Mouse (Mus musculus): Measurements from ENCODE around the gene Aadacl3.

The Aadacl3 gene

GRCm38 (mm10) chr4:144463656-144464055 lies at the start of gene Aadacl3:
Gene Aadacl3 (minus strand): TSS chr4:144463756.
- no peak for DNase-seq (ENCODE audit: low spot score in 2 of 2)

DNA sequence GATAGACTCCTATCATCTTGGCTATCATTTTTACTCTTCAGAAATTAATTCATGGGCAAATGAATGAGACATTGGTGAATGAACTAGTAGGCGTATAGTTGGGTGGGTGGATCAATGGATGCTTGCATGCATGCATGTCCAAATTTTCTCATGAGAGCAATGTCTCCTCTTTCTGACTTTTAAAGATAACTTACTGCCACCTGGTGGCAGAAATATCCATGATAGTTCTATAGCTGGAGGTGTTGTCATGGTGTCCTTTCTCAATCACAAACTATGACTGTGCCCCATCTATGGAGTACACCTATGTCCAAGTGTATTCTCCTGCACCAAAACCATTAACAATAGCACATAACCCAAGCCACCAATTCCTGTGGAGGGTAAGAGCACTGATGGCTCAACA lies 43.0 kb upstream of the Aadacl3 start:
- no peak for DNase-seq (ENCODE audit: low spot score in 2 of 2)

DNA sequence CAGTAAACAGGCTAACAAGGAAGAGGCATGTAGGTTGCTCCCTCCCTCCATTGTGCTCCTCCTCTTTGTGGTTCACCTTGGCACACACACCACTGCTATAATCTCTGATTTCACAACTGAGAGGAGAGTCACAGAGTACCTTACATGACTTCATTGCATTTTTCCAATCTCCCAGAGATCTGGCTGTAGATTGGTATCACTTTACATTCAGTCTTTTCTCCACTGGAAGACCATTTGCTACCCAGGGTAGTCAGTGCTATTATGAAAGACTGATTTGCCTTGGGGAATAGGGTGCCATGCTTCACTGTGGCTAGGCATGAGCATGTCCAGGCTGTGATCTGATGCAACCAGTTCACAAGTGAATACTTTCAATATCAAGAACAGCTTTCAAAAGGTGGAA lies 29.8 kb upstream of the Aadacl3 start:
- no peak for DNase-seq (ENCODE audit: low spot score in 2 of 2)

DNA sequence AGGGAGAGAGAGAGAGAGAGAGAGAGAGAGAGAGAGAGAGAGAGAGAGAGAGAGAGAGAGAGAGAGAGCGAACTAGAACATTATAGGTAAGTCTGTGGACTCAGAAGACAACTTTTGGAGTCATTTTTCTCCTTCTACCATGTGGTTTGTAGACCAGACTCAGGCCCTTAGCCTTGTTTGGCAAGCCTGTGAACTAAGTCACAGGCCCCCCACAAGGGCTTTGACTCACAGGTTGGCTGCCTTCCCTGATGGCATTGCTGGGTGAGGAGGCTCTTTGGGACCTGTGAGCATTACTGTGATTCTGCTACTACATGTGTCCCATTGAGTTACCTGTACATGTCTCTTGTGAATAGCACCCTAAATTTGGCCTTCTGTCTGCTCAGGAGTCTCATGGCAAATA lies 4.5 kb upstream of the Aadacl3 start:
- DNase-seq (ENCODE audit: low spot score in 2 of 2): no peak

GRCm38 (mm10) chr4:144465206-144465605 lies 1.6 kb upstream of the Aadacl3 start:
- DNase-seq (ENCODE audit: low spot score in 2 of 2): no peak

DNA sequence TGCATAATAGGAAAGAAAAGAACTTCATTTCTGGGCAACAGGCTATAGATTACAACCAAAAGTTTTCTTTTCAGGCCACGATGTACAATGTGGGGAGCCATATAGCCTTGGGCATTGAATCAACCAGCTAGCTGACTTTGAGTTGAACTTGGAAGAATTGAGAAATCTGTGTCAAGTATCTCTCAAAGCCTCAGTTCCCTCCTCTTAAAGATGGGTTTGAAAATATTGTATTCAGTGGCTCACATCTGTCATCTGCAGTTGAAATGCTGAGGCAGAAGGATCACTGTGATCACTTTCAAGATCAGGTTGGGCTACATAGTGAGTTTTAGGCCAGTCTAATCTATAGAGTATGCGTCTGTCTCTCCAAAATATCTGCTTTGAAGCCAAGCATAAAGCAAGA lies 10.3 kb downstream of the Aadacl3 start, which contains the start of gene Gm9944:
Gm9944 (minus strand) TSS at position 101 of the 400 bp plus-strand sequence.
- no peak for DNase-seq (ENCODE audit: low spot score in 2 of 2)

DNA sequence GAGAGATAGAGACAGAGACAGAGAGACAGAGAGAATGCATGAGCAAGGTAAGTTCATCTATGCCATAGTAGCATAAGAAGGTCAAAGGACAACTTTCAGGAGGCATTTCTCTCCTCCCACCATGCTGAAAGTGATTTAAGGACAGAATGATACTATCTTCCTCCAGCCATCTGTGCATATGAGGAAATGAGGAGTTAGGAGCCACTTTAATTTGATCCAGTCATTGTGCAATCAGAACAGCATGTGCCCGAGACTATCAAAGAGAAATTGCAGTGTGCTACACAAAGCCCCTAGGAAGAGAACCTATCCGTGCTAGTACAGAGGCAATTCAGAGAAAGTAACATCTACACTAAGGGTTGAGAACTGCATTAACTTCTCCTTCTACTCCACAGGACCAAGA lies 15.0 kb downstream of the Aadacl3 start:
- no peak for DNase-seq (ENCODE audit: low spot score in 2 of 2)

DNA sequence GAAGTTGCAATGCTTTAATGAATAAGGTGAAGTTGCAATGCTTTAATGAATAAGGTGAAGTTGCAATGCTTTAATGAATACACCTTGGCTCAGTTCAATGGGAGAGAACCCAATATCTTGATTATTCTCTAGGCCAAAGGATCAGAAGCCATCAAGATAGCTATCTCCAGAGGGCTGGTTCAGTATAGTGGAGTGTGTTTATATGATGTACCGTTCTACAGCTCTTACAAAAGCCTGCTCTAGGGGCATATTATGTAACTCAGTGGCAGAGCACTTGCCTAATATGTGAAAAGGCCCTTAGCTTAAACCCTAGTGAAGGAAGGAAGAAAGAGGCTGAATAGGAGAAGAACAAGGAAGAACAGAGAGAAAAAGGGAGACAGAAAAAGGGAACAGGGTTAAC lies 22.0 kb downstream of the Aadacl3 start:
- DNase-seq (ENCODE audit: low spot score in 2 of 2): no peak

- DNase-seq (ENCODE audit: low spot score in 2 of 2): no peak
Observed at GRCm38 (mm10) chr4:144441095-144441494, 22.5 kb downstream of the Aadacl3 start.

DNA sequence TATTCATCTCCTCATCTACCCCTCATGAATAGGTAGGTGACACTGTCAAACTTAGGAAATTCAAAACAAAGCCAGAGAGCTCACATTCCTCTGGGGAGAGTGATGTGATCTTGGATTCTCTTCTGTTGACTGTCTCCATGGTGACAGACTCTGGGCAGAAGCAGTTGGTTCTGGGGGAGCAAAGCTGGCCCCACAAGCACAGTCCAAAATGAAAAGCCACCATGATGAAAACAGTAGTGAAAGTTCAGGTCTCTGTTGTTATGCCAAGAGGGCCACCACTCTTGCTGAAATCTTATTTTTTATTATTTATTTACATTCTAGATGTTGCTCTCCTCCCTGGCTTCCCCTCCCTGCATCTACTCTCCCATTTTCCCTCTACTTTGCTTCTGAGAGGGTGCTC lies 24.9 kb downstream of the Aadacl3 start, which contains the start of gene 1700012P22Rik:
1700012P22Rik (minus strand) TSS at position 101 of the 400 bp plus-strand sequence.
- DNase-seq (ENCODE audit: low spot score in 2 of 2): no peak

DNA sequence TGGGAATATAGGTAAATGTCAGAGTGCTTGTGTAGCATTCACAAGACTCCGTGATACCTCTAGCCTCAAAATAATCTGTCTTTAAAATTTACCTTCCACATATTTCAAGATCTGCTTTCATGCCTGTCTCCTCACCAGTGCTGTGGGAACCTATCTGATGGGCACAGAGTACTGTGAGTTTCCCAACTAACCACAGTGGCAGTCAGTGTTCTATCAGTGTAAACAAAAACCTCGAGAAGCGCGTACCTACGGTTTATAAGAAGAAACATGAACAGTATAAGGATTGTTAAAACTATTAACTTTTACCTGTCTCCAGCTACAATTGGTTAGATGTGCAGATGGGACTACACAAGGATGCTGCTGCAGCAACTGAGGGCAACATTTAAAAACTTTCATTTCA lies 30.3 kb downstream of the Aadacl3 start:
- DNase-seq (ENCODE audit: low spot score in 2 of 2): no peak

GRCm38 (mm10) chr4:144430723-144431122 lies 32.8 kb downstream of the Aadacl3 start:
- DNase-seq (ENCODE audit: low spot score in 2 of 2): no peak

DNA sequence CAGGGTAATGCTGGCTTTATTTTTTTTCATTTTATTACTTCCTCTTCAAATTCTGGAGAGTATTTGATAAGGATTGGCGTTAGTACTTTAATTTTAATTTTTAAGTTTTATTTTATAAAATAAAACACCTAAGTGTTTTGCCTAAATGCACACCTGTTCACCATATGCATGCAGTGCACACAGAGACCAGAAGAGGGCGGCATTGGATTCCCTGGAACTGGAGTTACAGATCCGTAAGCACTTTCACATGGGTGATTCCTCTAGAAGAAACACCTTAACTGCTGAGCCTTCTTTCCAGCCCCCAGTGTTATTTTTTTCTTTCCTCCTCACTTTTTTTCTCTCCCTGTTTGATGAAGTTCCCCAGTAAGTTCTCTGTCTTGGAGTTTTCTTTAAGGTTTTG lies 34.7 kb downstream of the Aadacl3 start:
- DNase-seq (ENCODE audit: low spot score in 2 of 2): no peak

GRCm38 (mm10) chr4:144424590-144424989 lies 39.0 kb downstream of the Aadacl3 start:
- DNase-seq (ENCODE audit: low spot score in 2 of 2): no peak

DNA sequence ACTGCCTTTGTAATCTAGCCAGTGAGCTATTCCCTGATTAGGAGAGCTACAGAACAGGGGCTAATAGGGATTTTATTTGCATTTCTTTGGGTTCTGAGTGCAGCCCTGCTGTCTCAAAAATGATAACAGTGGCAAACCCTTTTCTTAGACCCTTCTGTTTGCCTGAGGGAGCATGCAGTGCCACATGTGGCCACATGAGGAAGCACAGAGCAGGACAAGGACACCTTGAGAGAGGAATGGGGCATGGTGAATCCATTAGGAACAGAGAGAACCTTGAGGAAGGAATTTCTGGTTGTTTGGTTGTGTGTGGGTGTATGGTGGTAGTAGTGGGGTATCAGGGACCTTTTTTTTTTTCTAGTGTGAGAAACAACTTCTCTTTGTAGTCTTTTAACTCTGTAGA lies 42.9 kb downstream of the Aadacl3 start:
- no peak for DNase-seq (ENCODE audit: low spot score in 2 of 2)

GRCm38 (mm10) chr4:144408290-144408689 lies 55.3 kb downstream of the Aadacl3 start, which contains the start of gene Pramef12:
Gene Pramef12 (minus strand): TSS chr4:144408464.
- no peak for DNase-seq (ENCODE audit: low spot score in 2 of 2)

DNA sequence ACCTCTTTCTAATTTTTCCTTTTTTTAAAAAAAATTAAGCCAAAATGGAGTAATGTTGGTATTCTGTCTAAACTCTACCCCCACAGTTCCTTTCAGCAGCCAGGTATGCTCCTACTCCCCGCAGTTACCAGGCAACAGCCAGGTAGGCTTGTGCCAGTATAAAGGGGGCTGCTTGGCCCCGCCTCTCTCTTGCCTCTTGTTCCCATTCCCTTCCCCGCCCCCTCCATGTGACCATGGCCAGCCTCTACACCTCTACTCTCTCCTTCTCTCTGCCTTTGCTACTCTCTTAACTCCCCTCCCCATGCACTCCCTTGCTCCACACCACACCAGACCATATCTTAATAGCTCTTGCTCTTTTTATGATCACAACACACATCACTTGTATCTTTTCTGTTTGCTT lies 57.3 kb downstream of the Aadacl3 start:
- no peak for DNase-seq (ENCODE audit: low spot score in 2 of 2)

- no peak for DNase-seq (ENCODE audit: low spot score in 2 of 2)
Observed at GRCm38 (mm10) chr4:144404456-144405086, 59.0 kb downstream of the Aadacl3 start.

All from right cerebral cortex, postnatal 10 days (tissue).